ENCODE assay signal across 22 mouse cellular contexts in the genomic region with DNA sequence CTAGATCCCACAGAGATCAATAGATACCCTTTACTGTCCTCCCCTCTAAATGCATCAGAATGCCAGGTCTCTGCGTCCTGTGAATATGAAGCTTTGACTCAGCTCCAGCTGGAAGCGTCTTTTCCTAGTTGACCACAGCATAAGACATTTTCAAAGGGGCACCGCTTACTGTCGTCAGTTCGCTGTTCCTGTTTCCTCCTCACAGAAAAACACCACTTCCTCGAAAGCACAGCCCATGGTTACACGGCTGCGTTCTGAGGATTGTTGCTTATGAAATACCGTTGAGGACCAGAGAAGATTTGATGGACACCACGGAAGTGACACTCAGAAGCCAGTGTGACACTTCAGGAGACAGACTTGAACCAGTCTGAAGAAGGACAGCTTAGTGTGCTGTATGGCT.
"Had no signal": no experiment of that assay in that cellular context is flagged by ENCODE, and none has a peak within 500 bp of the region (broad histone marks: within the 10 kb centered on the region; RNA-seq: fewer than 3 reads in every experiment).

No protein-coding gene starts in this region.

- H3K9ac ChIP-seq: limb, embryonic 12.5 days; limb, embryonic 15.5 days; liver, embryonic 14.5 days; liver, postnatal 0 days; lung, embryonic 14.5 days; midbrain, embryonic 13.5 days; neural tube, embryonic 13.5 days had no signal

- H3K27ac ChIP-seq: limb, embryonic 12.5 days; limb, embryonic 15.5 days; liver, embryonic 14.5 days; midbrain, embryonic 10.5 days; midbrain, embryonic 13.5 days; neural tube, embryonic 13.5 days; stomach, postnatal 0 days had no signal

- H3K9me3 ChIP-seq: limb, embryonic 12.5 days; limb, embryonic 15.5 days; megakaryocyte, embryonic 14.5 days; midbrain, embryonic 10.5 days; midbrain, embryonic 13.5 days; neural tube, embryonic 13.5 days had no signal

- H3K4me2 ChIP-seq: limb, embryonic 12.5 days; limb, embryonic 15.5 days; liver, embryonic 11.5 days; lung, embryonic 14.5 days; midbrain, embryonic 13.5 days; neural tube, embryonic 13.5 days had no signal

- ATAC-seq: liver, postnatal 0 days; lung, postnatal 0 days; midbrain, embryonic 13.5 days; midbrain, embryonic 16.5 days had no signal

- H3K4me3 ChIP-seq: limb, embryonic 12.5 days; limb, embryonic 15.5 days; megakaryocyte, embryonic 14.5 days; midbrain, embryonic 10.5 days; midbrain, embryonic 13.5 days; myocyte; neural tube, embryonic 13.5 days had no signal

- H3K36me3 ChIP-seq: limb, embryonic 12.5 days; limb, embryonic 15.5 days; midbrain, embryonic 10.5 days; midbrain, embryonic 13.5 days; neural tube, embryonic 13.5 days had no signal

- H3K27me3 ChIP-seq: limb, embryonic 12.5 days; limb, embryonic 15.5 days; megakaryocyte, embryonic 14.5 days; midbrain, embryonic 13.5 days; neural tube, embryonic 13.5 days had no signal

- DNase-seq: kidney, adult 11 months; kidney, adult 8-10 months; kidney, postnatal 14 days; kidney, postnatal 4 days; left cerebral cortex, postnatal 4 days; liver, postnatal 0 days; lung, embryonic 14.5 days; retina, postnatal 1 day; right cerebral cortex, postnatal 25 days; thymus, postnatal 25 days had no signal

- H3K4me1 ChIP-seq: limb, embryonic 12.5 days; limb, embryonic 15.5 days; midbrain, embryonic 10.5 days; midbrain, embryonic 13.5 days; neural tube, embryonic 13.5 days had no signal
